Mouse (Mus musculus): ENCODE measurements around the gene Clca4b. TPM values are rescaled to one million over a fixed set of nuclear protein-coding genes. Genes with fewer than 3 reads are reported as not detected.
A peak's percentile ranks its signal among the peaks of the same experiment; 100 is the strongest.
"Not testable (repeated sequence)": the region's sequence is repeated elsewhere in the genome, so short reads cannot be mapped to it uniquely, and the experiment has no call there.

Gene Clca4b
- not detected for total RNA-seq (2021)
- long read RNA-seq, experiment 1, result 0 reads
- long read RNA-seq, experiment 2, result 0 reads

DNA sequence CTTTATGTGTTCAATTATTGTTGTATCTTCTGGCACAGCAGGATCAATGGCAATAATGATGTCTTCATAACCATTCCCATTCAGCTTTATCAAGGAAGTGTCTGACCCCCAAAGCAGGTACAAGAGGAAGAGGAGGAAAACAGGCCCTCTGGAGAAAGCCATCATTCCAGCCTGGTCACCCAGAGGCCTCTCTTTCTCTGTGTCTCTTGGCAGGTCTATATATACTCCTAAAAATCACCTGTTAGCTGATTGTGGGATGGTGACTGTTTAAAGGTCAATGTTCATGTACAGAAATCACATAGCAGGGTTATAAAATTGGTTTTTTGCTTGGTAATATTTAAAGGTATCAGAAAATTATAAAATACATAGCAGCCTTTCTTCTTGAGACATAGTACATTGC lies at the start of gene Clca4b:
TSS of gene Clca4b (minus strand) at position 195 of the 400 bp plus-strand sequence.
- no peak for DNase-seq
- intact Hi-C loops (cut with DNase I), result no loop called here

DNA sequence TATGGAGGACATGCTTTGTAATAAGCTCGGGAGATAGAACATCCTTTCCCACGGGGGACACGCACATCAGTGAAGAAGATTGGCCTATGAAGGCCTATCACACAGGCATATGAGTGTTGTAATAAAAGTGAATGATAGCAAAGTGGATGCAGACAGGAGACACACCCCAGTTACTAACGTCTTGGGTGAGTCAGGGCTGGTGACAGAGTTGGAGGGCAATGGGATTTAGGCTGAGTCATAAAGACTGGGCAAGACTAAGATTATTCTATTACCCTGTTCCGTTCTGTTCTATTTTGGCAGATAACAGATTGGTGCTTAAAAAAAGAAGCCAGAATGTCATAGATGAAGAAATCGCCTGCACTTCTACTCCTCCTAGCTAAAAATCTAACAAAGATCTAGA lies 48.2 kb upstream of the Clca4b start:
- intact Hi-C loops (cut with DNase I), result no loop called here
- DNase-seq, result no peak

DNA sequence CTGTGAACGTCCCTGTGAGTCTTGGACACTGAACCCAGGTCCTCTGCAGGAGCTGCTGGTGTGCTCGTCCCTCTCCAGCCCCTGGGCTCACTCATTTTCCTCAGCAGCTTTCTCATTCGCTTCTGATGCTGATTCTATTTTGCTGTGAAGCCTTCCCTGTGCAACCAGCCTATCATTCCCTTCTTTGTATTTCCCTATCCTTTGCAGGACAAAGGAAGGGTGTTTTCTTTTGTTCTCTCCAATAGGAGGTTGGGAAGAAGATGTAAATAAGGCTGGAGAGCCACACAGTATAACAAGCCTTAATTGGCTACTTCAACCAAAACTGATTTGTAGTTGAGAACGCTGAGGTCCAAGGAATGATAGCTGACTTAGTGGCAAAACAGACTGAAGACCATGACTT lies 45.3 kb upstream of the Clca4b start:
- intact Hi-C loops (cut with DNase I), result no loop called here
- DNase-seq, result no peak

DNA sequence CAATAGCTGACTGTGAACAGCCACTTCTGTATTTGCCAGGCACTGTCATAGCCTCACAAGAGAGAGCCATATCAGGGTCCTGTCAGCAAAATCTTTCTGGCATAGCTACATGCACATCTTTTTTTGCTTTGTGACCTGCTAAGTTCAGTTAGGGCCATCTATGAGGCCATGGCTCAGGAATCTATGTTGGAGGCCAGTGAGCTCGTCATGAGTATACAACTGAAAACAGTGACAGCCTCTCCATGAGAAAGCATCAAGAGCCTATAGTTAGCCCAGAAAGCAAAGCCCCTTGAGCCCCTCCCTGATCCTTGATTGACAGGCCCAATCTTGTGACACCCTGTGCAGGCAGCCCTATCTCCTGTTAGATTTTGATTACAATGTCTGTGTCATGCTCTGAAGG lies 43.8 kb upstream of the Clca4b start:
- peak in 1 of 2 experiments; percentile 1 for DNase-seq
- intact Hi-C loops (cut with DNase I), result no loop called here

DNA sequence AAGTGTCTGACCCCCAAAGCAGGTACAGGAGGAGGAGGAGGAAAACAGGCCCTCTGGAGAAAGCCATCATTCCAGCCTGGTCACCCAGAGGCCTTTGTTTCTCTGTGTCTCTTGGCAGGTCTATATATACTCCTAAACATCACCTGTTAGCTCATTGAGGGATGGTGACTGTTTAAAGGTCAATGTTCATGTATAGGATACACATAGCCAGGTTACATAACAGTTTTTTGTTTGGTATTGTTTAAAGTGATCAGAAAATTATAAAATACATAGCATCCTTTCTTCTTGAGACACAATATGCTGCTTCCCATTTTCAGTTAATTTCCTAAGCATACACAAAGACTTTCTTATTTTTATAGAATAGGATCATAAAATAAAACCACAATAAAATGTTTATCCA lies 42.6 kb upstream of the Clca4b start, which contains the start of gene Clca4a:
TSS of gene Clca4a (minus strand) at position 101 of the 400 bp plus-strand sequence.
- no peak for DNase-seq
- intact Hi-C loops (cut with DNase I), result no loop called here

DNA sequence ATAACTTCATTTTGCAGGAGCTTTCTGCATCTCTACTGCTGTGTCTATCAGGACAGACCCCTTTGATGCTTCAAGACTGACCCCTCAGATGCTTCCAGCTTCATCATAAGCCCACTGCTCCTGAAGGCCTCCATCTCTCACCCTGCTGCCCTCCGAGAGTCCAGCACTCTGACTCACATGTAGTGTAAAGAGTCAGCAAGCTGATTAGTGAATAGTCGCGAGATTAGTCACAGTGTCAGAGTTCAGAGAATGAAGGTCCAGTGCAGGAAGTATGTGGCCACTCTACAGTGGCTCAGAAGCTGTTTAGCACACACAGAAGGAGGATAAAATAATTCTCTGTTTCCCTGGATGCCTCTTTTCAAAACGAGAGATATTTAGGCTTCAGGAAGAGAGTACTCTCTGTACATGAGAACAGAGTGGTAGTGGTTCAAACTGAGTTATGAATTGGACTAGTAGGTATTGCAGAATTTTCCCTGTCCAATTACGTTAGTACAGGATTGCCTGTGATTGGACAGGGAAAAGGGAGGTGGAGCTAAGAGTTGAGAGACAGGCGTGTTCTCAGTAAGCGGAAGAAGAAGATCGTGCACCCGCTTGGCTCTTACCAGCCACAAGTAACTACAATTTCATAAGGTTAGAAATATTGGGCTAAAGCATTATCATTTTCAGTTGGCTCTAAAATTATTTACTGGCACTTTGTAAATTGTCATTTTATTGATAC lies 39.4 kb upstream of the Clca4b start:
- DNase-seq, result no peak
- intact Hi-C loops (cut with DNase I), result no loop called here

DNA sequence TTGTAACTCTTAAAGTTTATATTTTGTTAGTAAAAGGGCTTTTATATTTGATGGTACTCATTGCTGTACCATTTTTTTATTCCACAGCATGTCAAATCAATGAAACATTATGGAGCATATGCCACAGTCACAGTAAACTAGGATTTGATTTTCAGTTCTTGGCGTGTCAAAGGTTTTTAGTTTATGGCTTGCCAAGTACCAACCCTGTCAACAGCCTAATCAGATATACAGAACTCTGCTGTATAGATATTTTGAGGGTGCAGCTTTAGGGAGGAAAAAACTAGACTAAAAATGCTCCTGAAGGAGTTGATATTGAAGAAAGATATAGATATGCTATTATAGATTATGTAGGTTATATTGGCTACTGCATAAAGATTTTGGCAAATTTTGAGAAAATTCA lies 37.4 kb upstream of the Clca4b start:
- no peak for DNase-seq
- intact Hi-C loops (cut with DNase I), result no loop called here

DNA sequence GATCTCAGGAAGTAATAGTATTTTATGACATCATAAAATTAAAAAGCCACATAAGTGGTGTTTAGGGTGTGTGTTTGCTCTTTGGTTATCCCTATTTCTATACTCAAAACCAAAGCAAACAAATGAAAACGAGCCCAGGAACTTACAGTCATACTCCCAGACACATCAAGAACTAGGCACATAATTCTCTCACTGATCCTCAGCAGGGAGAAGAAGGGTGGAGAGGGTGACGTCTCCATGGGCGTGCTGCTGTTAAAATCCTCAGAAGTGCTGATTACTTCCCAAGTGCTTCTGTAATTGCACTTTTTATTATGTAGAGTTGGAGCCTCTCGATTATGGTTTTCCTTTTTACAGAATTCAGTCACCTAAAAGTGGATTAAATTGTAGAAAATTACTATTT lies 33.7 kb upstream of the Clca4b start:
- intact Hi-C loops (cut with DNase I), result no loop called here
- no peak for DNase-seq

DNA sequence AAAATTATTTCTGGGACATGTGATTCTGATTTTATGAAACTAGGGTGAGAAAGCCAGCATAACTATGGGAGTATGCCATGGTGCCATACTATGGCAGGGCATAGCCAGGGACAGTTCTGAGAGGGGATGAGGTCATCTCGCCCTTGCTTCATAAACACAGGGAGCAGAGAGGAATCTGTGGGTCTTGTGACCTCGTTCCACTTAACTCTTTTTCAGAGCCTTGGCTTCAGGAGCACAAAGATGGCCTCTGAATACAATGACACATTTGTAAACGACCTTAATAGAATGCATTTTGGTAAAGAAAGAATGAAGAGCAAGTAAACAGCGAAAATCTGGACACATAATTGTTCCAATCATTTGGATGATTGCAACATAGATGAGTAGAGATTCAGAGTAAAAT lies 18.5 kb upstream of the Clca4b start:
- DNase-seq, result no peak
- intact Hi-C loops (cut with DNase I), result loop anchor here (5.0 kb wide), 1 partner anchor 89 kb away; no protein-coding TSS in a partner anchor

DNA sequence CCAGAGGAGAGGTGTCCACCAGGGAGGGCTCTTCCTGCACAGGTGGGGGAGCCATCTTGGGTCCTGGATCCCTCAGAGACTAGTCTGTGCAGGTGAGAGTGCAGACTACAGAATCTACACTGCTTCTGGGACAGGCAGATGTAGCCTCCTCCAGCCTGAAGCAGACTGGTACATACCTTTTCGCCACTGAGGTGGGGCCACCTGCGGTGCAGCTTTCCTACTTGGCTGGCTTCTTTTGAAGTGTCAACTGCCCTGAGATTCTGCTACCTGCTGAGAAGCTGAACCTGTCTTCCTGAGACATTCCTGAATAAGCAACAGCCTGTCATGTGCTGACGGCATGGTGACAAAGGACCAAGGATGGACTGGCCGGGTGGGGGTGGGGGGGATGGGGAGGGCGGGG lies 15.0 kb upstream of the Clca4b start:
- intact Hi-C loops (cut with DNase I); DNase-seq: not testable (repeated sequence)

DNA sequence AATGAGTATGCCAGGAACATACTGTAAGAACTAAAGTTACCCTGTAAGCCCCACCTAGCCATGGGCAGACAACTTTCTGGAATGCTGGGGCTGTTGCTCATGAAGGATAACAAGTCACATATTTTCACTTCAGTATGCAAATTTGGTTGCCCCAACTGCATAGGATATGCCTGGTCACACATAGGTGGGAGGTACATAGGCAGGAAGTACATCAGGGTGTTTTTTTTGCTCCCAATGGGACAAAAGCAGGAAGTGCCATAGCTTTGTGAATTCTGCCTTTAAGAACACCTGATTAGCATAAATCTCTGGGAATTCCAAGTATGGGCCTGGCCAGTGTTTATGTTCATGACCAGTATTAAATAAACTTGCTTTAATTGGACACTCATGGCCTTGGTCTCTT lies 1.3 kb upstream of the Clca4b start:
- intact Hi-C loops (cut with DNase I); DNase-seq: not testable (repeated sequence)

DNA sequence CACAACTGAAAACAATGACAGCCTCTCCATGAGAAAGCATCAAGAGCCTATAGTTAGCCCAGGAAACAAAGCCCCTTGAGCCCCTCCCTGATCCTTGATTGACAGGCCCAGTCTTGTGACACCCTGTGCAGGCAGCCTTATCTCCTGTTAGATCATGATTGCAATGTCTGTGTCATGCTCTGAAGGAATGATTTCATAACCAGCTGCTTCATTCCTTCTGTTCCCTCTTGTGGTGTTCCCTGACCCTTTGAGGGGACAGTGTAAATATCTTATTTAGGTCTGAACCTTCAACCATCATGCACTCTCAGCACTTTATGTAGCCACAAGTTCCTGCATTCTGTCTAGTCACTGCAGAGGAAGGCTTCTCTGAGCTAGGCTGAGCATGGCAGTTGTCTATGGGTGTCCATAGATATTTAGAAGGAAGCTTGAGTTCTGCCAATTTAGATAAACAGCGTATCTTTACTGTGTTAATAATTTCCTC lies 722 bp upstream of the Clca4b start:
- no peak for DNase-seq
- intact Hi-C loops (cut with DNase I), result no loop called here

DNA sequence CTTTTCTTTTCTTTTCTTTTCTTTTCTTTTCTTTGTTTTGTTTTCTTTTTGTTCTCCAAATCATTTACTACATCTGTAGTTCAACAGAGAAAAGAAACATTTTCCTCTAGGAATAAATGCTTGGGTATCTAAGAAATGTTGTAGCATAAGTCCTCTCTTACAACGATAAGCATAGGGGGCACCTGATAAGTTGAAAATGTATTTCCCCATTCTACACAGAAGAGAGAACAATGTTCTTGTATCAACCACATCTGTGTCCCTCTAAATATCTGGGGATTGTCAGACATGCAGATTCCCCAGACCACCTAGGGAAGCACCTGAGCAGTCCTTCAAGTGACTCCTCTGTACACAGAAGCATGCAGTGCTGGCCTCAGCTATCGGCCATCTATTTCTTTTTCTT lies 18.3 kb downstream of the Clca4b start:
- intact Hi-C loops (cut with DNase I), result no loop called here
- DNase-seq, result no peak

DNA sequence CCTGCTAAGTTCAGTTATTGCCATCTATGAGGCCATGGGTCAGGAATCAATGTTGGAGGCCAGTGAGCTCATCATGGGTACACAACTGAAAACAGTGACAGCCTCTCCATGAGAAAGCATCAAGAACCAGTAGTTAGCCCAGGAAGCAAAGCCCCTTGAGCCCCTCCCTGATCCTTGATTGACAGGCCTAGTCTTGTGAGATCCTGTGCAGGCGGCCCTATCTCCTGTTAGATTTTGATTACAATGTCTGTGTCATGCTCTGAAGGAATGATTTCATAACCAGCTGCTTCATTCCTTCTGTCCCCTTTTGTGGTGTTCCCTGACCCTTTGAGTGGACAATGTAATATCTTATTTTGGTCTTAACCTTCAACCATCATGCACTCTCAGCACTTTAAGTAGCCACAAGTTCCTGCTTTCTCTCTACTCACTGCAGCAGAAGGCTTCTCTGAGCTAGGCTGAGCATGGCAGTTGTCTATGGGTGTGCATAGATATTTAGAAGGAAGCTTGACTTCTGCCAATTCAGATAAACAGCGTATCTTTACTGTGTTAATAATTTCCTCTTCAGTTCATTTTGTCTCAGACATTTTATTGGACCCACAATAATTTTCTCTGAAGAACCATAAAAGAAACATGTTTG lies 35.2 kb downstream of the Clca4b start:
- no peak for DNase-seq
- intact Hi-C loops (cut with DNase I), result no loop called here

DNA sequence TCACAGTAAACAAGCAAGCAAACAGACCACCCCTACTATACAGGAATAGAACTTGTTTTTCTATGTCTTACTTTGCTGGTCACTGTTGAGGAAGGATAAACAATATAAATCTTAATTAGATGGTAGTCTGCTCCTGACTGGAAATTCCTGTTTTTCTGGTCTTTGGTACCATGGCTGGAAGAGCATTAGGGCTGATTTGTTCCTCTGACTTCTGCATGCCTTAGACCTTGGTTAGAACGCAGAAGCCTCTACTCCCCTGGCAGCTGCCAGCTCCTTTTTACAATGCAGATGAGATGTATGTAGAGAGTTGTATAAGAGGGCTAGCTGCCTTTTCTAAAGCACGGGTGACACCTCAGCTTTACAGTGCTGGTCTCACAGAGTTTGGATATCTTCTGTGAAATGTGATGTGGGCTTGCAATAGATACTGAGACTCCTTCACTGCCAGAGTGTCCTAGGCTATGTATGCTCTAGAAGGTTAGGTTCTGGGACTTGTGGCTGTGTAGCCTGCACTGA lies 42.0 kb downstream of the Clca4b start:
- no peak for DNase-seq
- intact Hi-C loops (cut with DNase I), result no loop called here

DNA sequence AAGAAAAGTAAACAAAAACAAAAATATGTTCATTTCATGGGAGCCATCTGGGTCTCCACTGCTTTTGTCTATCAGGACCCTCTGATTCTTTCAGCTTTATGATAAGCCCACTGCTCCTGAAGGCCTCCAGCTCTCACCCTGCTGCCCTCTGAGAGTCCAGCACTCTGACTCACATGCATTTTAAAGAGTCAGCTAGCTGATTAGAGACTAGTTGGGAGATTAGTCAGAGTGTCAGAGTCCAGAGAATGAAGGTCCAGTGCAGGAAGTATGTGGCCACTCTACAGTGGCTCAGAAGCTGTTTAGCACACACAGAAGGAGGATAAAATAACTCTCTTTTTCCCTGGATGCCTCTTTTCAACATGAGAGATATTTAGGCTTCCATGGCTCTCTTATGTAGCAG lies 45.4 kb downstream of the Clca4b start:
- no peak for DNase-seq
- intact Hi-C loops (cut with DNase I), result no loop called here

DNA sequence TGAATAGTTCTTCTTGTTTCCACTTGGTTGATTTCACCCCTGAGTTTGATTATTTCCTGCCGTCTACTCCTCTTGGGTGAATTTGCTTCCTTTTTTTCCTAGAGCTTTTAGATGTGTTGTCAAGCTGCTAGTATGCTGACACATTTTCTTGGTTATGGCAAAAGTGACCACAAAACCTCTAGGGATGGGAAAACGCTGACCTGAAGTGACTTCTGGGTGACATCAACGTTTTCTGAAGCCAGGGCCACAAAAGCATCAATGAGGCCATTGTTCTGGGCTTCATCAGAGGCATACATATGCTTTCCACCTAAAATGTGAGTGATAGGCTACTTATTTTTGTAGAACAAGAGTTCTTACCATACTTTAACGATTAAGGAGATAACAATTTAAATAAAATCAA lies 60.3 kb downstream of the Clca4b start:
- intact Hi-C loops (cut with DNase I); DNase-seq: not testable (repeated sequence)

Other genes with a start within 250 kb of the Clca4b start
- gene Sh3glb1, start 212.2 kb downstream of the Clca4b start, total RNA-seq (2021), result 100 to 1,000 TPM; 292 to 300 TPM
- gene Clca3a1, start 171.6 kb downstream of the Clca4b start, total RNA-seq (2021), result 1 to 10 TPM; 2.2 to 2.8 TPM
- gene Clca3a2, start 113.0 kb downstream of the Clca4b start, total RNA-seq (2021), result under 1 TPM; 0.31 to 0.59 TPM
- not detected for gene Clca3b, start 83.2 kb downstream of the Clca4b start, total RNA-seq (2021)
- gene Clca4a, start 42.5 kb upstream of the Clca4b start, total RNA-seq (2021), result not detected
- gene Clca1, start 100.2 kb upstream of the Clca4b start, total RNA-seq (2021), result under 1 TPM in 1 of 2 experiments, not detected in 1; 0.14 TPM
- gene Clca2, start 166.9 kb upstream of the Clca4b start, total RNA-seq (2021), result under 1 TPM; 0.12 to 0.15 TPM
- 10 to 100 TPM; 12.0 to 13.8 TPM for gene Odf2l, start 186.1 kb upstream of the Clca4b start, total RNA-seq (2021)

Data from heart, postnatal 14 days (tissue).